Mouse (Mus musculus) neural tube, embryonic 13.5 days (tissue): ENCODE results near the gene Esp15. TPM values are rescaled to one million over a fixed set of nuclear protein-coding genes. Genes with fewer than 3 reads are reported as not detected.
"Not testable (repeated sequence)": the region's sequence is repeated elsewhere in the genome, so short reads cannot be mapped to it uniquely, and the experiment has no call there.

Experiments
- ATAC-seq: fragments of 200-750 bp; cut with Nextera tagmentation; 2 replicates; pipeline ENCODE4 v1.8.0; 2017; ENCODE audit warnings: low read depth, mild to moderate bottlenecking, moderate TSS enrichment, moderate library complexity
- H3K27ac ChIP-seq: fragments of 300-500 bp; sonication (generic); replicated peaks from 2 replicates; pipeline ENCODE4 v1.5.1; 2015; ENCODE audit warnings: moderate library complexity, mild to moderate bottlenecking, inconsistent platforms
- H3K27me3 ChIP-seq: fragments of 300-500 bp; sonication (generic); 2 replicates; pipeline ENCODE4 v1.6.1; 2015; ENCODE audit warnings: mild to moderate bottlenecking, inconsistent platforms
- H3K36me3 ChIP-seq: fragments of 300-500 bp; sonication (generic); 2 replicates; pipeline ENCODE4 v1.6.1; 2015; ENCODE audit warnings: mild to moderate bottlenecking, inconsistent platforms
- H3K4me1 ChIP-seq: fragments of 300-500 bp; sonication (generic); replicated peaks from 2 replicates; pipeline ENCODE4 v1.6.1; 2015; ENCODE audit warnings: inconsistent platforms
- H3K4me2 ChIP-seq: fragments of 300-500 bp; sonication (generic); 2 replicates; pipeline ENCODE4 v1.6.1; 2015; ENCODE audit warnings: inconsistent platforms, mild to moderate bottlenecking, moderate library complexity
- H3K4me3 ChIP-seq: fragments of 300-500 bp; sonication (generic); 2 replicates; pipeline ENCODE4 v1.5.1; 2015; ENCODE audit warnings: mild to moderate bottlenecking, inconsistent platforms
- H3K9ac ChIP-seq: fragments of 300-500 bp; sonication (generic); 2 replicates; pipeline ENCODE4 v1.6.1; 2015; ENCODE audit warnings: moderate library complexity, mild to moderate bottlenecking, inconsistent platforms
- H3K9me3 ChIP-seq: fragments of 300-500 bp; sonication (generic); 2 replicates; pipeline ENCODE4 v1.6.1; 2016; ENCODE audit warnings: inconsistent platforms
- WGBS: fragments of 180-500 bp; shearing (Covaris S2); methylation state at CpG from one replicate; pipeline ENCODE4 v1.1.7; 2015; 5-methylcytosine and 5-hydroxymethylcytosine counted together
- polyA plus RNA-seq: library from polyadenylated mRNA; unstranded; fragments of >200 nt; fragmentation: Nextera tagmentation; extraction: Ambion mirVana; gene quantifications from 2 replicates; pipeline ENCODE4 v1.2.1, GENCODE M21; 2015

Gene Esp15
- not detected in 2 replicates for polyA plus RNA-seq

DNA sequence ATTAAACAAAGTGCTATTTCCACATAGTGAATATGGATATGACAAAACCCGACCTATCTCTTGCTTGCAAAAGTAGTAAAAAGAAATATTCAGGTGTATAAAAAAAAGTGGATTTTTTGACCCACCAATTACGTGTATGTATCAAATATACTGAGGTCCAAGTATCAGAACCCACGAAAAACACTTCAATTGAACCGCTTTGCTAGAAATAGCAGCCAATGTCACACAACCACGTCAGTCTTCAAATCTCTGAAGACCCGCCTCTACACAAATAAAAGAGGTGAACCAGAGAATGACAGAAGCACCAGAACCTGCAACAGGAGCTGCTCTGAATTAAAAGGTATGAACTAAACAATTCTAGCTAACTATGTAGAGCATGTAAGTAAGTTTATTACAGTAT, at the start of gene Esp15:
Gene Esp15, plus strand, starts transcription at position 301 of the 400 bp plus-strand sequence.
- 78% methylated on average over 6 of the region's 6 CpGs for WGBS
- not testable (repeated sequence) for H3K4me3 ChIP-seq, H3K9ac ChIP-seq, H3K4me1 ChIP-seq, H3K27ac ChIP-seq, H3K36me3 ChIP-seq, H3K4me2 ChIP-seq, H3K27me3 ChIP-seq, H3K9me3 ChIP-seq, ATAC-seq

DNA sequence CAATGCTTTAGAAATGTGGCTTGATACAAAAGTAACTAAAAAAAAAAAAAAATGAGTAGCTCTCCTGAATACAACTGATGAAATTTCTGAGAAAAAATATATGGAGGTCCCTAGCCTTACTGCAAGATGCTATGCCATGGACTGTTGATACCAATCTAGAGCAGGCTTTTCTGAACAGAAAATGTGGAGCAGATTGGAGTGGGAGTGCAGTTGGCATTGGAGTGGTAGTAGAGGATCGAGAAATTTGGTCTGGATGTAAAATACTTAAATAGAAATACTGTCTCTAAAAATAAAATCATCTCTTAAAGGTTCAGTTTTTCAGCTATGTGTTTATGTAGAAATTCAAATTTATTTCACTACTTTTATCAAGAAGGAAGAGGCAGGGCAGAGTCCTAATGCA, 49.2 kb upstream of the Esp15 start:
- Histone ChIP-seq H3K9me3 (peaks cover 8% of the 10 kb centered on the region; the same call in 1 of the 2 replicates), H3K9ac (no peak overlapping the region), H3K36me3 (no peaks in the 10 kb centered on the region), H3K27ac (no peak overlapping the region), H3K4me3 (no peak overlapping the region), H3K4me2 (no peak overlapping the region), H3K4me1 (no peaks in the 10 kb centered on the region), H3K27me3 (no peaks in the 10 kb centered on the region)
- 50% methylated on average over 1 of the region's 1 CpGs for WGBS
- no peak for ATAC-seq

Other genes starting within 250 kb of the Esp15 start
- not detected in 2 replicates for gene Esp18, start 234.6 kb upstream of the Esp15 start, polyA plus RNA-seq
- gene Esp16, start 104.8 kb upstream of the Esp15 start, polyA plus RNA-seq, result not detected in 2 replicates